Mouse (Mus musculus) gastrocnemius, adult 2 months (tissue): ENCODE data around the gene Aup1. TPM values are rescaled to one million over a fixed set of nuclear protein-coding genes. Genes with fewer than 3 reads are reported as not detected.
A peak's percentile ranks its signal among the peaks of the same experiment; 100 is the strongest.

ENCODE experiments used
- DNase-seq: peaks from one replicate; pipeline ENCODE4 v3.0.0; 2022
- H3K27ac ChIP-seq: fragments of 200-600 bp; 2 replicates; pipeline ENCODE4 v1.8.1; 2022; ENCODE audit warnings: mild to moderate bottlenecking
- H3K4me3 ChIP-seq: fragments of 200-600 bp; 2 replicates; pipeline ENCODE4 v1.8.1; 2022; ENCODE audit warnings: mild to moderate bottlenecking, moderate library complexity
- CTCF ChIP-seq: fragments of 200-600 bp; IDR thresholded peaks from 2 replicates; pipeline ENCODE4 v1.8.1; 2022; ENCODE audit warnings: antibody characterized with exemption, mild to moderate bottlenecking, moderate library complexity
- intact Hi-C: fragments of 180-260 bp; cut with DNase I; formaldehyde crosslinking; loops from one replicate; pipeline ENCODE4 v1.15.1; 2025
- total RNA-seq, 2 experiments: library from RNA; stranded (reverse); gene quantifications; 2 replicates each; pipeline ENCODE4 v1.2.3; 2021

Aup1 gene
- total RNA-seq, 2 experiments from 2014 or later = 94.5 to 101 TPM

DNA sequence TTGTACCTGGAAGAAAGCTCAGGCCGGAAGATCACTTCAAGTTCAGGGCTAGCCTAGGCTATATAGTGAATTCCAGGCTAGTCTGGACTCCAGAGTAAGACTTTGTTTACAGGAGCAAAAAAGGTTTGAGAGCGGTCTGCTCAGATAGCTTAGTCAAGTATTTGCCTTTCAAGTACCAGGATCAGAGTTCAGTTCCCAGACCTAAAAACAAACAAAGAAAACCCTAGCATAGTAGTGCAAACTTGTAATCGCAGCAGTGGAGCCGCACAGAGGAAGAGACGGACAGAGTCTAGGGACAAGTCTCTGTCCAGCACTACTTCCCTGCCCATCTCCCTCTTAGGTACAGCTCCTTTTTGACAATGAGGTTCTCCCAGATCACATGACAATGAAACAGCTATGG lies 25.9 kb downstream of the Aup1 start:
- DNase-seq = no peak
- no peak for TF ChIP-seq CTCF
- H3K27ac ChIP-seq = no peak overlapping the region
- intact Hi-C loops = no loop called here
- no peak overlapping the region for H3K4me3 ChIP-seq

DNA sequence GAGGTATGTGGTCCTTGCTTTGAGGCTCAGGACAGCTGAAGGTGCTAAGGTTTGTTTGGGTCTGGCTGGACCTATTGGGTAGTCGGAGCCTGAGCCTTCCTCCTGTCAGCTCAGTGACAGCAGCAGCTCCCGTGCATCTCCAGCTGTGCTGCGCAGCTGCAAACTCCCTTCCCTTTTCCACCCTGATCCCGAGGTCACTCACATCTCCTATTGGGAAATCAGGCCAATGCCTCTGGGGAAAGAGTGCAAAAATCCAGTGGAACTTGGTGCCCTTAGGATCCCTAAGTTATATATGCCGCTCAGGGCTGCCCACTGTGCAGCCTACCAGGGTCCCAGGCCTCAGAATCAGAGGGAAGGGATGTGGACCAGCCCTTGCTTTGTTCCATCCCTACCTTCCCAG lies 29.2 kb downstream of the Aup1 start:
- H3K27ac ChIP-seq = no peak overlapping the region
- TF ChIP-seq CTCF = no peak
- intact Hi-C loops = no loop called here

DNA sequence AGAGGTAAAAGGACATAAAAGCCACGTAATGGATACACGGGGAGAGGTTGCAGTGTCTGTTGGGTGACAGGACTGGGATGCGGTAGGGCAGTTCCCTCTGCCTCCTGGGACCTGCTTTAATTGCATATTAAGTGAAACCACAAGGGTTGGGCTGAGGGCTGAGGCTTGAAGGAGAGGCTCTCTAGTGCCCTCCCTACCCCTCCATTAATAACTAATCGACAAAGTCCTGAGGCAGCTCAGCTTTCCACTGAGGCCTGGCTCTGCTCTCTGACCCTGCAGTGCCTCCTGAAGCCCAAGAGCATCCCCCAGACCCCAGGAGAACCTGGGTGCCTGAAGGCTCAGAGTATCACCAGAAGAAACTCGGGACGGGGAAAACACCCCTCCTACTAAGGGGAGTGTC lies 30.2 kb downstream of the Aup1 start:
- intact Hi-C loops = no loop called here
- Histone ChIP-seq H3K4me3 (no peak overlapping the region), H3K27ac (no peak overlapping the region)
- DNase-seq = no peak
- no peak for TF ChIP-seq CTCF

More for the DNA sequence above, 29.2 kb downstream of the Aup1 start:
- no peak for DNase-seq
- no peak overlapping the region for H3K4me3 ChIP-seq

- DNase-seq = peak; percentile 22
- peak within 1 kb of the TSS; percentile 85 for H3K27ac ChIP-seq
- intact Hi-C loops = no loop called here
- H3K4me3 ChIP-seq = peak within 1 kb of the TSS; percentile 75
- no peak for TF ChIP-seq CTCF
These were observed 32.1 kb downstream of the Aup1 start, which contains the start of gene Lbx2 for GRCm38 (mm10) chr6:83086121-83087035. TSS of gene Lbx2 (plus strand) at chr6:83086367.

DNA sequence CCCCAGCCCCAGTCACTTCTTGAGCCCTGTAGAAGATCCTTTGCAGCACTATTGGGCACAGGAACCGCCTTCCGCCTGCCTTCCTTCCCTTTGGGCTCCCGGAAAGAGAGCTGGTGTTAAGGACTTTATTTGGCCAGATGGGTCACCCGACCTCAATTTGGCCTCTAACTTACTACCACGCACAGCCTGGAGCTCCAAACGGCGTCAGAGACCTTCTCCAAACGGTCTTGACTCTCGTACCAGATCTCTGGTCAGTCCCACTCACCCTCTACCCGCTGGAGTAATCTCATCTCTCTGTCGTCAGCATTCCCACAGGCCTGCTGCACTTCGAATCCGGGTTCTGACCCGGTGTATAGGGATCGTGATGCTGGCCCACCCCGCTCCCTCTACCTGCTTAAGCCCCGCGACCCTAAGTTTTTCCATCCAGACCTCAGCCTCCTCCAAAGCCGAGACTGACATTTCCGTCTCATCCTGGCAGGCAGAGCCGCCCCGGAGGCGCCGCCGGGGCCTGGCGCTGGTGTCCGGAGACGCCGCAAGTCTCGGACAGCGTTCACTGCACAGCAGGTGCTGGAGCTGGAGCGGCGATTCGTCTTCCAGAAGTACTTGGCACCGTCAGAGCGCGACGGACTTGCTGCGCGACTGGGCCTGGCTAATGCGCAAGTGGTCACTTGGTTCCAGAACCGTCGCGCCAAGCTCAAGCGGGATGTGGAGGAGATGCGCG lies 33.0 kb downstream of the Aup1 start:
- Histone ChIP-seq H3K4me3 (peak overlapping the region; percentile 75), H3K27ac (peak overlapping the region; percentile 85)
- no peak for TF ChIP-seq CTCF
- peak; percentile 81 for DNase-seq
- intact Hi-C loops = no loop called here

DNA sequence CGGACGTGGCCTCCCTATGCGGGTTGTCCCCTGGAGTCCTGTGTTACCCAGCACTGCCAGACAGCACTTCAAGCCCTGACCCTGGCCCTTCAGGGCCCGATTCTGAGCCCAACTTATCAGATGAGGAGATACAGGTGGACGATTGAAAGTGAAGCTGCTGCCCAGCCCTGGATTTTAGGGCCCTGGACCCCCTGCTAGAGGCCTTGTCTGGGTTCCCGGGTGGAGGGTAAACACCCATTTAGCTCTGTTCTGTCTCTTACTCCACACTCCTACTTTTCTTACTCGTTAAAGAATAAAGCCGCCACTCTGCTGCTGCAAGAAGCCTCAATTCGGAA lies 33.6 kb downstream of the Aup1 start:
- Histone ChIP-seq H3K27ac (peak overlapping the region; percentile 85), H3K4me3 (peak overlapping the region; percentile 75)
- TF ChIP-seq CTCF = no peak
- intact Hi-C loops = no loop called here
- no peak for DNase-seq

DNA sequence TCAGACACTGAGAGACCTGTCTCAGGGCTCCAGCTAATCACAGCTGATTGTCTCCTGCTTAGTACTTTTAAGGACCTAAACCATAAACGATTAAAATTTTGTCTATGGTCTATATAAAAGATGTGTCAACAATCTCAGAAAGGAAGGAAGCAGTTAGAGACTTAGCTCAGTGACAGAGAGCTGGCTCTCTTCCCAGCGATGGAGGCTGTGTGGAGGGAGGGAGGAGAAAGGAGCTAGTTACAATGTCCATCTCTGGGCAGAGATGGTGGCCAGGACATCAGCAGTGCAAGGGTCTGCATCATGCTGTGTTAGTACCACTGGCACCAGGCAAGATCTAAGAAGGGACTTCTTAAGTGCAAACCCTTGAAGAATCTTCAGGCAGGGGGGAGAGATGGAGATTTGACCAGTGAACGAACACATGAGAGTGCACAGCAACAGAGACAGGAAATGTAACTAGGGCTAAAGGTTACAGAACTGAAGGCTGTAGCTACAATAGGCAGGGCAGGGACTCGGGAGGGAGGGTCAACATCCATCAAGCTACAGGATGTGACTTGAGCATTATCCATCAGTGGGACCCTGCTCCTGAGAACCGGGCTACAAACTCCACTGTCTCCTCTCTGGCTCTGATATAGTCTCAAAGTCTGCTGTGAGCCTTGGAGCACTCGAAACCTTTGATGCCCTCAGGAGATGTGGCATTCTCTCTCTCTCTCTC lies 38.3 kb downstream of the Aup1 start:
- H3K4me3 ChIP-seq = no peak overlapping the region
- no peak overlapping the region for H3K27ac ChIP-seq
- peak; percentile 11 for DNase-seq
- intact Hi-C loops = no loop called here
- no peak for TF ChIP-seq CTCF

GRCm38 (mm10) chr6:83095968-83096367 lies 41.6 kb downstream of the Aup1 start:
- intact Hi-C loops = no loop called here
- H3K27ac ChIP-seq = no peak overlapping the region
- peak; percentile 6 for DNase-seq
- no peak overlapping the region for H3K4me3 ChIP-seq
- TF ChIP-seq CTCF = no peak

DNA sequence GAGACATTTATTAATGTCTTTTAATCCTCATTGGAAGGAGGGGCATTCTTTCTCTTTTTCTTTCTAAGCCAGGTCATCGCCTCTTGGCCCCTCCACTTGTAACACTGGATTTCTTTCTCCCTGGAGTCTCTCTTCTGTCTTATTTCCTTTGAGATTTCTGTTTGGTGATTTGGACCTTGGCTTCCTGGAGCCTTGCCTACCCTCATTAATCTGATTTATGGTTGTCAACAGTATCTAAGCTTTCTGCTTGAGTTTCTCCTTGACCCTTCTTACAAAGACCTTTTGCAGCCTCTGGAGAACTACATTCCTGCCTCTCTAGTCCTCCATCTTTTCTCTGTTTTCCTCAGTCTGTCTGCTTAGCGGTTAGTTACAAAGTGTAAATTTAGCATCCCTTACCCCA lies 44.1 kb downstream of the Aup1 start:
- no peak overlapping the region for H3K27ac ChIP-seq
- H3K4me3 ChIP-seq = no peak overlapping the region
- DNase-seq = no peak
- TF ChIP-seq CTCF = no peak
- intact Hi-C loops = no loop called here

DNA sequence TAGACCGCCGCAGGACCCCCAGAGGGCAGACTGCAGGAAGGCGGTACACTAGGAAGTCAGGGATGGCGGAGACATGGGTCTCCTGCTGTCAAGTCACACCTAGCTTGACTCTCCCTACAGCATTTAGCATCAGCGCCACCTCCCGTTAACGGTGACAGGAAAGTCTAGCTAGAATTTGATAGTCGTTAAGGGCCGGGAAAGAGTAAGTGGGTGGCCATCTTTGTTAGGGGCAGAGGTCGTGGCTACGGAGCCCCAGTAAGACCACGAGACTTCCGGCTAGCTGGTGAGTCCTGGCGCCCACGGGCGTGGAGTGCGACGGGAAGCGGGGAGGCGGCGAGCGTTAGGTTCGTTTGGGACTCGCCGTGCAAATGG lies 47.0 kb downstream of the Aup1 start, which contains the start of the genes Ccdc142 and Gm42688:
TSS of gene Ccdc142 (plus strand) at position 286 of the 372 bp plus-strand sequence.
TSS of gene Gm42688 (plus strand) at position 302 of the 372 bp plus-strand sequence.
- peak; percentile 62 for TF ChIP-seq CTCF
- intact Hi-C loops = loop anchor here (1.0 to 10.0 kb wide), 3 partner anchors 47 to 403 kb away; partner anchors contain the start of genes Aup1, Dguok and Htra2
- Histone ChIP-seq H3K27ac (peak within 1 kb of the TSS; percentile 92), H3K4me3 (peak within 1 kb of the TSS; percentile 97)
- DNase-seq = peak; percentile 92

- peak; percentile 65 for TF ChIP-seq CTCF
- Histone ChIP-seq H3K4me3 (peak overlapping the region; percentile 97), H3K27ac (peak overlapping the region; percentile 92)
- DNase-seq = peak; percentile 79
- intact Hi-C loops = loop anchor here (1.0 to 10.0 kb wide), 3 partner anchors 47 to 403 kb away; partner anchors contain the start of genes Aup1, Dguok and Htra2
These were observed 47.6 kb downstream of the Aup1 start for GRCm38 (mm10) chr6:83101688-83102556.
